Mouse (Mus musculus): ENCODE measurements around the gene Zfpm1. TPM values are rescaled to one million over a fixed set of nuclear protein-coding genes. Genes with fewer than 3 reads are reported as not detected.

Zfpm1 gene
- polyA plus RNA-seq, 1 experiment from 2014 or later = 2.7 TPM

- H3K9ac ChIP-seq (ENCODE audit: low read depth, low read length) = no peak overlapping the region; the same call in 1 of the 2 replicates
- H3K9me3 ChIP-seq (ENCODE audit: control insufficient read depth, low read length) = no peaks in the 10 kb centered on the region
- no peak overlapping the region for H3K27ac ChIP-seq (ENCODE audit: low read depth, low read length)
- WGBS = 89% methylated on average over 10 of the region's 10 CpGs
- H3K36me3 ChIP-seq (ENCODE audit: control insufficient read depth, insufficient read depth, low read length) = no peaks in the 10 kb centered on the region
- peaks cover 5% of the 10 kb centered on the region; the same call in 1 of the 2 replicates for H3K27me3 ChIP-seq (ENCODE audit: control insufficient read depth, insufficient read depth, low read length)
- no peak overlapping the region for H3K4me2 ChIP-seq (replicated peaks; ENCODE audit: low read depth, low read length)
- peaks cover 37% of the 10 kb centered on the region for H3K4me1 ChIP-seq (ENCODE audit: control insufficient read depth, insufficient read depth, low read length)
- no peak for ATAC-seq (ENCODE audit: low FRiP score, low TSS enrichment)
- H3K4me3 ChIP-seq (ENCODE audit: low read length) = no peak overlapping the region
Observed at GRCm38 (mm10) chr8:122286899-122287298, 5.0 kb downstream of the Zfpm1 start.

GRCm38 (mm10) chr8:122287742-122288141, 5.8 kb downstream of the Zfpm1 start:
- H3K4me3 ChIP-seq (ENCODE audit: low read length) = no peak overlapping the region
- no peaks in the 10 kb centered on the region for H3K9me3 ChIP-seq (ENCODE audit: control insufficient read depth, low read length)

GRCm38 (mm10) chr8:122288344-122288743, 6.4 kb downstream of the Zfpm1 start:
- H3K9me3 ChIP-seq (ENCODE audit: control insufficient read depth, low read length) = no peaks in the 10 kb centered on the region
- H3K27ac ChIP-seq (ENCODE audit: low read depth, low read length) = no peak overlapping the region
- H3K4me3 ChIP-seq (ENCODE audit: low read length) = no peak overlapping the region
- H3K4me1 ChIP-seq (ENCODE audit: control insufficient read depth, insufficient read depth, low read length) = peaks cover 35% of the 10 kb centered on the region
- no peak overlapping the region for H3K9ac ChIP-seq (ENCODE audit: low read depth, low read length)
- WGBS = 52% methylated on average over 3 of the region's 3 CpGs
- ATAC-seq (ENCODE audit: low FRiP score, low TSS enrichment) = no peak
- no peaks in the 10 kb centered on the region for H3K36me3 ChIP-seq (ENCODE audit: control insufficient read depth, insufficient read depth, low read length)
- no peak overlapping the region for H3K4me2 ChIP-seq (replicated peaks; ENCODE audit: low read depth, low read length)
- peaks cover 5% of the 10 kb centered on the region; the same call in 1 of the 2 replicates for H3K27me3 ChIP-seq (ENCODE audit: control insufficient read depth, insufficient read depth, low read length)

More at GRCm38 (mm10) chr8:122287742-122288141, 5.8 kb downstream of the Zfpm1 start:
- Histone ChIP-seq H3K4me1 (ENCODE audit: control insufficient read depth, insufficient read depth, low read length) (peaks cover 38% of the 10 kb centered on the region), H3K27me3 (ENCODE audit: control insufficient read depth, insufficient read depth, low read length) (peaks cover 5% of the 10 kb centered on the region; the same call in 1 of the 2 replicates), H3K9ac (ENCODE audit: low read depth, low read length) (peak overlapping the region; percentile 28; the same call in 1 of the 2 replicates), H3K4me2 (replicated peaks; ENCODE audit: low read depth, low read length) (no peak overlapping the region), H3K36me3 (ENCODE audit: control insufficient read depth, insufficient read depth, low read length) (no peaks in the 10 kb centered on the region), H3K27ac (ENCODE audit: low read depth, low read length) (no peak overlapping the region)
- 63% methylated on average over 8 of the region's 8 CpGs for WGBS
- no peak for ATAC-seq (ENCODE audit: low FRiP score, low TSS enrichment)

DNA sequence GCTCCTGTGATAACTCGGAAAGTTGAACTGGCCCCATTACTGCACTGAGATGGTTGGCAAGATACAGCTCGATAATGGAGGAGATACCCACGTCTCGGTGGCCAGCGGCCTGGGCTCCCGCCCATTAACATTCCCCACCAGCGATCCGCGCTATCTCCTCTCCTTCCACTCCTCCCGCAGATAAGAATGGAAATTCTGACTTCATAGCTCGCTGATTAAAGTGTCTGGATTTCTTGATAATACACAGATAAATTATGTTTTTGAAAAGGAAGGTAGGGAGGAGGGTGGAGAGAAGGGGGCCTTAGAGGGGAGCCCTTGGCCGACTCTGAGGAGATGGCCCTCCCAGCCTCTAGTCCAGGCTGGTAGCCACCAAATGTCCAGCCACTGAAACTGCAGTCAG, 9.1 kb downstream of the Zfpm1 start:
- Histone ChIP-seq H3K27me3 (ENCODE audit: control insufficient read depth, insufficient read depth, low read length) (no peaks in the 10 kb centered on the region), H3K9me3 (ENCODE audit: control insufficient read depth, low read length) (no peaks in the 10 kb centered on the region), H3K9ac (ENCODE audit: low read depth, low read length) (no peak overlapping the region), H3K4me2 (replicated peaks; ENCODE audit: low read depth, low read length) (no peak overlapping the region), H3K4me3 (ENCODE audit: low read length) (no peak overlapping the region), H3K4me1 (ENCODE audit: control insufficient read depth, insufficient read depth, low read length) (peaks cover 32% of the 10 kb centered on the region), H3K27ac (ENCODE audit: low read depth, low read length) (no peak overlapping the region), H3K36me3 (ENCODE audit: control insufficient read depth, insufficient read depth, low read length) (no peaks in the 10 kb centered on the region)
- ATAC-seq (ENCODE audit: low FRiP score, low TSS enrichment) = no peak
- WGBS = 62% methylated on average over 12 of the region's 12 CpGs

GRCm38 (mm10) chr8:122291549-122291948, 9.6 kb downstream of the Zfpm1 start:
- H3K4me3 ChIP-seq (ENCODE audit: low read length) = no peak overlapping the region
- no peaks in the 10 kb centered on the region for H3K36me3 ChIP-seq (ENCODE audit: control insufficient read depth, insufficient read depth, low read length)
- H3K9ac ChIP-seq (ENCODE audit: low read depth, low read length) = no peak overlapping the region
- ATAC-seq (ENCODE audit: low FRiP score, low TSS enrichment) = no peak
- no peak overlapping the region for H3K27ac ChIP-seq (ENCODE audit: low read depth, low read length)
- no peaks in the 10 kb centered on the region for H3K9me3 ChIP-seq (ENCODE audit: control insufficient read depth, low read length)
- 54% methylated on average over 10 of the region's 10 CpGs for WGBS
- H3K4me1 ChIP-seq (ENCODE audit: control insufficient read depth, insufficient read depth, low read length) = peaks cover 37% of the 10 kb centered on the region
- H3K4me2 ChIP-seq (replicated peaks; ENCODE audit: low read depth, low read length) = no peak overlapping the region
- H3K27me3 ChIP-seq (ENCODE audit: control insufficient read depth, insufficient read depth, low read length) = no peaks in the 10 kb centered on the region

DNA sequence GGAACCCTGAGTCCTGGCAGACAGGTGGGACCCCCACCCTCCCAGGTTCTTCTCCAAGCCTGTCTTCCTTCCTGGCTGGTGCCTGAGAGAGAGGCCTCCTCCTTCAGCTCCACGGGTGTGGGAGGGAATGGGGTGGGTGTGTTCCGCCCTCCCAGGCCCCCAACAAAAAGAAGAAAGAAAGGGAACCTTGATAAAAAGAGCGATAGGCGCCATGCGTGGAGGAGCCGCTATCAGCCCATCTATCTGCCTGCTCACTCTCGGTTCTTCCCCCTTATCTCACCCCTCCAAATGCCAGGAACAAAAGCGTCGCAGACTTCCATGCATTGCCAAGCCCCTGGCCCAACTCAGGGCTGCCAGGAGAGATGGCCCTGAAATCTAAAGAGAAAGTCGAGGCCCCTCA, 11.5 kb downstream of the Zfpm1 start:
- WGBS = 64% methylated on average over 10 of the region's 10 CpGs
- Histone ChIP-seq H3K36me3 (ENCODE audit: control insufficient read depth, insufficient read depth, low read length) (no peaks in the 10 kb centered on the region), H3K4me3 (ENCODE audit: low read length) (no peak overlapping the region), H3K9me3 (ENCODE audit: control insufficient read depth, low read length) (no peaks in the 10 kb centered on the region), H3K4me1 (ENCODE audit: control insufficient read depth, insufficient read depth, low read length) (peaks cover 47% of the 10 kb centered on the region), H3K9ac (ENCODE audit: low read depth, low read length) (no peak overlapping the region), H3K27me3 (ENCODE audit: control insufficient read depth, insufficient read depth, low read length) (no peaks in the 10 kb centered on the region), H3K4me2 (replicated peaks; ENCODE audit: low read depth, low read length) (no peak overlapping the region), H3K27ac (ENCODE audit: low read depth, low read length) (peak overlapping the region; percentile 38; the same call in 1 of the 2 replicates)
- ATAC-seq (ENCODE audit: low FRiP score, low TSS enrichment) = no peak

- Histone ChIP-seq H3K36me3 (ENCODE audit: control insufficient read depth, insufficient read depth, low read length) (no peaks in the 10 kb centered on the region), H3K27me3 (ENCODE audit: control insufficient read depth, insufficient read depth, low read length) (no peaks in the 10 kb centered on the region), H3K4me1 (ENCODE audit: control insufficient read depth, insufficient read depth, low read length) (peaks cover 47% of the 10 kb centered on the region), H3K4me3 (ENCODE audit: low read length) (no peak overlapping the region), H3K9me3 (ENCODE audit: control insufficient read depth, low read length) (no peaks in the 10 kb centered on the region), H3K4me2 (replicated peaks; ENCODE audit: low read depth, low read length) (0 out of 2 replicates have a peak overlapping the region, but pooled peaks have one; percentile 1), H3K9ac (ENCODE audit: low read depth, low read length) (no peak overlapping the region; the same call in 1 of the 2 replicates), H3K27ac (ENCODE audit: low read depth, low read length) (peak overlapping the region; percentile 3; the same call in 1 of the 2 replicates)
- peak; percentile 90 for ATAC-seq (ENCODE audit: low FRiP score, low TSS enrichment)
- 0% methylated on average over 7 of the region's 7 CpGs for WGBS
Observed at GRCm38 (mm10) chr8:122294273-122294683, 12.3 kb downstream of the Zfpm1 start.

- WGBS = 74% methylated on average over 9 of the region's 9 CpGs
- H3K4me2 ChIP-seq (replicated peaks; ENCODE audit: low read depth, low read length) = no peak overlapping the region
- no peaks in the 10 kb centered on the region for H3K27me3 ChIP-seq (ENCODE audit: control insufficient read depth, insufficient read depth, low read length)
- H3K27ac ChIP-seq (ENCODE audit: low read depth, low read length) = no peak overlapping the region
- H3K9me3 ChIP-seq (ENCODE audit: control insufficient read depth, low read length) = no peaks in the 10 kb centered on the region
- ATAC-seq (ENCODE audit: low FRiP score, low TSS enrichment) = no peak
- no peaks in the 10 kb centered on the region for H3K36me3 ChIP-seq (ENCODE audit: control insufficient read depth, insufficient read depth, low read length)
- H3K4me3 ChIP-seq (ENCODE audit: low read length) = no peak overlapping the region
- H3K4me1 ChIP-seq (ENCODE audit: control insufficient read depth, insufficient read depth, low read length) = peaks cover 44% of the 10 kb centered on the region
- no peak overlapping the region for H3K9ac ChIP-seq (ENCODE audit: low read depth, low read length)
Observed at GRCm38 (mm10) chr8:122295389-122295788, 13.4 kb downstream of the Zfpm1 start.

GRCm38 (mm10) chr8:122296173-122297001, 14.4 kb downstream of the Zfpm1 start:
- no peaks in the 10 kb centered on the region for H3K9me3 ChIP-seq (ENCODE audit: control insufficient read depth, low read length)
- H3K4me3 ChIP-seq (ENCODE audit: low read length) = no peak overlapping the region
- no peak overlapping the region for H3K4me2 ChIP-seq (replicated peaks; ENCODE audit: low read depth, low read length)
- peaks cover 36% of the 10 kb centered on the region for H3K4me1 ChIP-seq (ENCODE audit: control insufficient read depth, insufficient read depth, low read length)
- WGBS = 35% methylated on average over 24 of the region's 24 CpGs
- ATAC-seq (ENCODE audit: low FRiP score, low TSS enrichment) = 0 out of 2 replicates have a peak, but pooled peaks have one; percentile 12
- no peaks in the 10 kb centered on the region for H3K36me3 ChIP-seq (ENCODE audit: control insufficient read depth, insufficient read depth, low read length)
- peak overlapping the region; percentile 4; the same call in 1 of the 2 replicates for H3K9ac ChIP-seq (ENCODE audit: low read depth, low read length)
- no peak overlapping the region for H3K27ac ChIP-seq (ENCODE audit: low read depth, low read length)
- H3K27me3 ChIP-seq (ENCODE audit: control insufficient read depth, insufficient read depth, low read length) = no peaks in the 10 kb centered on the region
